Mouse (Mus musculus) c-Kit-positive CD71-negative TER-119-negative erythroid progenitor cells, embryonic 14.5 days (primary cell): ENCODE data around the gene Tmprss11b.

Experiments used
- DNase-seq: peaks from one replicate; pipeline ENCODE4 v3.0.0-alpha.2; 2013; ENCODE audit warnings: low read depth

The Tmprss11b gene

DNA sequence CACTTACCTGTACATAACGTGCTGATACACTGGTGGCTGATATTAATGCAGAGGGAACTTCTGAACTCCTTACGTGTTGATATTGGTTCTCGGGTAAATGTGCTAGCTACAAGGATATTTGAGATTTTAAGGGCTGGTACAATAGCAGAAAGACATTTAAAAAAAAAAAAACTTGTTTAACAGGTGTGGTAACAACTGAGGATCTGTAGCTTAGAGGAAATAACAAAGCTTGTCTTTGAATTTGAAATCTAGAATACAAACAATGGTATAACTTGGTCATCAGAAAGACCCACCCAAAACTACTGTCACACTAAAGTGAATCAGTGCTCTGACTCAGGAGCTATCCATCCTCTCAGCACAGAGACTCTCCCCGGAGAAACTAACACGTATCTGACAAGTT lies at the start of gene Tmprss11b:
TSS of gene Tmprss11b (minus strand) at position 101 of the 400 bp plus-strand sequence.
- no peak for DNase-seq

DNA sequence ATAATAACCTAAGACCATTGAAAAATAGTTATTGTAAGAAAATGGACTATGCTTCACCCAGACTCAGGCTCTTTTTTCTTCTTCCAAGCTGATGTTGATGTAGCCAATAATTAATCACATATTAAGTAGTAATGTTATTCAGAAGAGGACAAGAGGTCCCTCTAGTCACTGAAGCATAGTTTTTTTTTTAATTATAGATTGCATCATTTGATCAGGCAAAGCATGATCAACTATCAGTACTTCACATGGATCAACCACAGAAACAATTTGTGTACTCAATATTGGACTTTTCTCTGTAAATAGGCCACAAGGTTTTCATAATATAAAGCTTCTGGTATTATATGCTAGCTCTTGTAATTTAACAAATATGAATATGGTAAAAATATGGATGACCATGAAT lies 48.9 kb upstream of the Tmprss11b start:
- no peak for DNase-seq

DNA sequence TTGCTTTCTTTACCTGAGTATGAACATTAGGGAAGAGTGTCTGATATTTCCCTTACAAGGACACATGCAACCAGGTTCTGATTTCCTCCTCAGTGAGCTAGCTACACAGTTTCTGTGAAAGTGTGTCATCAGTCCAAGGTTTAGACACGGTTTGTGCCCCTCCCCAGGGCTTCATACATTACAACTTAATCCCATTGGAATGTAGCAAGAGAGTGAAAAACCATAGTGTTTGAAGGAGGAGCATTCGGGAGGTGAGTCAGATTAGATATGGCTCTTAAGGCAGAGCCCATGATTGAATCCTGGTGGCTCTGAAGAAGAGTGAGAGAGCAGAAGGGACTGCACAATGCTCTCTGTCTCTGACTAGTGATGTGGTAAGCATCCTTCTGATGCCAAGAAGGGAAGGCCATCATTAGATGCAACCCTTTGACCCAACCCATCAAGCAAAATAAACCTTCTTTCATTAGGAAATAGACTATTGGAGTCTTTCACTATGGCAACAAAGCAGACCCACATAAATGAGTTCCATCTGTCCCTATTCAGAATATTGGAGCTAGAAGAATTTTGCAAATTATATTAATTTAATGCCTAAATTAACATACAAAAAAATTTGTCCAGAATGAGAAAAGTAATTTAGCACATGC lies 46.8 kb upstream of the Tmprss11b start:
- DNase-seq: no peak

DNA sequence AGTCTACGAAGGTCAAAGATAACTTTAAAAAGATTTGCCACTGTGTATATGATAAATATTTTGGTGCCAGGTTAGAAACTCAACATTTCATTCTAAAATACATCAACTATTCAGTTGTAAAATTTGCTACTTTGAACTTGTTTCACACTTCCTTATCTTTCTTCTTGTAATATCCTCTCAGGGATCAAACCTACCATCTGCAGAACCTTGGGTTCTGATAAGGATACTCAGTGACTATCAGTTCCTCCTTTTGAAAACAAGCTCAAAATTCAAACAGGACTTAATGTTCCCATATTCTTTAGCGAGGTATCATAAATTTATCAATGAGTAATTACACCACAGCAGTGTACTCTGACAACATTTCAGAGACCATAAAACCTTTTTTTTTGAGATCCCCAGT lies 38.8 kb upstream of the Tmprss11b start:
- no peak for DNase-seq

GRCm38 (mm10) chr5:86704923-86705322 lies 28.8 kb upstream of the Tmprss11b start:
- no peak for DNase-seq

DNA sequence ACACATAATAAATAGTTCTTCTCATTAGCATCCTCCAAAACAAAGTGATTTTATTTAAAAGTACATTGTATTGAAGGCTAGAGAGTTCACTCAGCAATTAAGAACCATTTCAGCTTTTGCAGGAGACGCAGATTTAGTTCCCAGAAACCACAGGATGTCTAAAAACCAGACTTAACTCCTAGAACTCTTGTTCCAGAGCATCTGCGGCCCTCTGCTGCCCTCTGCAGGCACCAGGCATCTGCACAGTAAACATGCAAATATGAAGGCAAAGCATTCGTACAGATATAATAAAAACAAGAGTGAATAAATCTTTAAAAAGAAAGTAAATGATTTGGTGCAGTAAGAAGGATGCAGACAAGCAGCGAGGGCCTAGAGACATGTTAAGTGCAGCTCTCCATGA lies 8.5 kb upstream of the Tmprss11b start:
- peak; percentile 13 for DNase-seq

GRCm38 (mm10) chr5:86649185-86649584 lies 27.0 kb downstream of the Tmprss11b start:
- peak; percentile 3 for DNase-seq

DNA sequence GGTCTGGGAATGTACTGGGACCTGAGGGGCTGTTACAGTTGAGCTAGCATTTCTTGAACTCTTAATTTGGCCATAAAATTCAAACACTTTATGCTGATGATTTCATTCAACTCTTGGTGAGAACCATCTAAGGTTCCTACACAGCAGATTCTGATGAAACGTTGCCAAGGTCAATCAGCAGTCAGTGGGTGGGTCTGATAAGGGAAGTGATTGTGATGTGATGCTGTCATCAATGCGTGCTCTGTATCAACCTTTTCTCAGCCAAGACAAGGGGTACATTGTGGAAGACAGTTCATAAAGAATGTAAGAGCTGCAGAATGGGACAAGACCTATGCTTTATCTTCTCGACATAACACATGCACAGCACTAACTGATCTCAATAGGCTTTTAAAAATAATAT lies 35.4 kb downstream of the Tmprss11b start:
- no peak for DNase-seq

GRCm38 (mm10) chr5:86632324-86632723 lies 43.8 kb downstream of the Tmprss11b start, which contains the start of gene Tmprss11f:
Gene Tmprss11f, minus strand, starts transcription at chr5:86632424.
- no peak for DNase-seq

DNA sequence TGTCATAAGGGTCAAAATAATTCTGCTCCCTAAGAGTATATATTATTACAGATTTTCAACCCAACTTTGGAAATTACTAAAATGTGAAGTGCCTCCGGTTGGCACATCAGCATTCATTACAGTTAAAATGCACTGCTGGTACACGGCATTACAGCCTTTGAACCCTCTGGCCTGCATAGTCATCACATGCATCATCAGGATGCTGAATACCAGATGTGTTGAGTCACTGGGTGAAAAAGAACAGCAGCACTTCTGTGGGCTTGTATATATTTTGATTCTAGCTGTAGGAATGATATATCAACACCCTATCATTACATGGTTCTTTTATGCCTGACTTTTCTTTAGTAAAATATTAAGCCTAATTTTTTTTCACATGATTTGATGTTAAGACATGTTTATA lies 45.5 kb downstream of the Tmprss11b start:
- DNase-seq: no peak

- no peak for DNase-seq
These were observed 54.4 kb downstream of the Tmprss11b start for GRCm38 (mm10) chr5:86621778-86622177.
